Mouse (Mus musculus) bone marrow macrophage, adult 2 months (primary cell): Measurements from ENCODE around the gene Rassf3.

Experiments
- CTCF ChIP-seq: IDR thresholded peaks from 2 replicates; pipeline ENCODE4 v1.5.1; 2012; ENCODE audit warnings: low read depth, mild to moderate bottlenecking, low read length, moderate library complexity
- POLR2A ChIP-seq: IDR thresholded peaks from 2 replicates; pipeline ENCODE4 v1.6.1; 2012; ENCODE audit warnings: mild to moderate bottlenecking, low read depth, low read length, borderline replicate concordance

DNA sequence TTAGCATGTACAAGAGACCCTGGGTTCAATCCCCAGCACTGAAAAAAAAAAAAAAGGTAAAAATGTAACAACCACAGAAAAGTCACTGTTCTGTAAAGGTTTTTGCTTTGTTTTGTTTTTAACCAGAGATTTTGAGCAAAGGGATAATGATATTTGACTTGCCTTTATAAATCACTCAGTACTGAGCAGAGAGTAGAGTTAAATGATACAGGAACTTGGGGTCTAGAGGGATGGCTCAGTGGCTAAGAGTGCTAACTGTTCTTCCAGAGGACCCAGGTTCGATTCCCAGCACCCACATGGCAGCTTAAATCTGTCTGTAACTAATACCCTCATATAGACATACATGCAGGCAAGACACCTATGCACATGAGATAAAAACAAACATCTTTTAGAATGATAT lies 3.8 kb upstream of the Rassf3 start:
- TF ChIP-seq CTCF: no peak
- no peak for TF ChIP-seq POLR2A
